In the genomic region with DNA sequence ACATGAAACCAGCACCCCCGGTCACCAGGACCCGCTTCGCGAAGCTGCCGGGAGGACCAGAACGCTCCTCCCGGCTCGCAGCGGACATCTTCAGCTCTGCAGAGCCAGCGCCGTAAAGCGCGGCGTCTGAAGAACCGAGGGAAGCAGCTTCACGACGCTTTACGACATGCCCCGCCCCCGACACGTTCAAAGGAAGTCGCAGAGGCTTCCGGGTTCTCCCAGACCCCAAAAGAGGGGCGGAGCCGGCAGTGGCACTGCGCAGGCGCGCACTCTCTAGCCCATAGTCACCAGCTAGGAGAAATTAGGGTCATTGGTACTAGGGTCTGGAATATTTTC, we compare ENCODE assay signal across 8 mouse cellular contexts. TPM values are rescaled to one million over a fixed set of nuclear protein-coding genes. Genes with fewer than 3 reads are reported as not detected.
DNase-seq lines count a peak whose midpoint lies in the region; ATAC-seq lines count a peak whose summit lies in the region.

A gene (minus strand): TSS at position 114 of the 336 bp plus-strand sequence.

- peak; percentile 74 for ATAC-seq in intestine, embryonic 14.5 days (replicated peaks; ENCODE audit: low FRiP score, low TSS enrichment, low read depth)

- H3K4me3 ChIP-seq in intestine, embryonic 14.5 days (ENCODE audit: low read depth, low read length): peak within 1 kb of the TSS; percentile 68

- peak within 1 kb of the TSS; percentile 79 for H3K4me2 ChIP-seq in intestine, embryonic 14.5 days (ENCODE audit: low read length)

- peaks cover 12% of the 10 kb centered on the region for H3K4me1 ChIP-seq in intestine, embryonic 14.5 days (replicated peaks; ENCODE audit: control insufficient read depth, insufficient read depth, low read length)

- H3K36me3 ChIP-seq in intestine, embryonic 14.5 days (ENCODE audit: control insufficient read depth, insufficient read depth, low read length): peaks cover 18% of the 10 kb centered on the region

- no peaks in the 10 kb centered on the region for H3K27me3 ChIP-seq in intestine, embryonic 14.5 days (replicated peaks; ENCODE audit: control insufficient read depth, insufficient read depth, low read length)

- H3K27ac ChIP-seq in intestine, embryonic 14.5 days (ENCODE audit: low read depth): no peak within 1 kb of the TSS; the same call in 1 of the 2 replicates

- intact Hi-C loops in left cerebral cortex, postnatal 14 days (cut with DNase I): loop anchor here (10.0 kb wide), 1 partner anchor 128 kb away; no protein-coding TSS in a partner anchor

- WGBS in intestine, embryonic 14.5 days: under 1% methylated on average over 28 of the region's 28 CpGs

- peak; percentile 94 to 95 for DNase-seq in adrenal gland, adult 18-20 months (ENCODE audit: low spot score in 2 of 2)
- peak; percentile 100 for DNase-seq in embryo, embryonic 11 days
- DNase-seq in gastrocnemius, postnatal 25 days: peak; percentile 97
- DNase-seq in intestine, embryonic 14.5 days (ENCODE audit: low spot score): peak; percentile 97
- DNase-seq in left cerebral cortex, postnatal 14 days (ENCODE audit: low spot score in 2 of 2): peak; percentile 100
- DNase-seq in mesoderm, embryonic 11.5 days (ENCODE audit: low read depth, low spot score): peak; percentile 100
- DNase-seq in right cerebral cortex, postnatal 36 days (ENCODE audit: low spot score in 2 of 2): peak; percentile 99 to 100
- DNase-seq in yolk sac, embryonic 10.5 days (ENCODE audit: low spot score): peak; percentile 95

- H3K9me3 ChIP-seq in intestine, embryonic 14.5 days (ENCODE audit: control insufficient read depth, low read length): no peaks in the 10 kb centered on the region

- peak within 1 kb of the TSS; percentile 73 for H3K9ac ChIP-seq in intestine, embryonic 14.5 days (ENCODE audit: low read length)

RNA-seq across cellular contexts. Expression of the gene that starts here (rescaled TPM):
- total RNA-seq in adrenal gland, adult 18-20 months (2021): 10 to 100 TPM; 13.9 TPM
- total RNA-seq in gastrocnemius, postnatal 25 days (2021): 1 to 10 TPM; 4.6 to 6.2 TPM
- polyA plus RNA-seq in intestine, embryonic 14.5 days (2014; fragmentation: Nextera tagmentation; extraction: Ambion mirVana): 32.9 and 34.3 TPM in 2 replicates
- 1 to 10 TPM; 6.8 to 8.0 TPM for total RNA-seq in left cerebral cortex, postnatal 14 days (2021)
